Mouse (Mus musculus) MEL (cell line): ENCODE data around the gene Rab34. TPM values are rescaled to one million over a fixed set of nuclear protein-coding genes. Genes with fewer than 3 reads are reported as not detected.
A peak's percentile ranks its signal among the peaks of the same experiment; 100 is the strongest.

ENCODE experiments used
- DNase-seq: peaks from one replicate; pipeline ENCODE4 v3.0.0; 2011; ENCODE audit warnings: low read depth, low spot score
- H3K27ac ChIP-seq: 2 replicates; pipeline ENCODE4 v1.5.1; 2012; ENCODE audit warnings: low read depth, mild to moderate bottlenecking, control low read depth, low read length, moderate library complexity; ENCODE audit not compliant: control insufficient read depth
- H3K27me3 ChIP-seq, 2 experiments: fragments of 150-350 bp in 1 of 2; sonication (generic) in 1 of 2; 2 replicates each; pipeline ENCODE4 v1.6.1; 2012; ENCODE audit warnings: low read length in 2 of 2, mild to moderate bottlenecking in 2 of 2, improper control_type of control experiment in 1 of 2, moderate library complexity in 1 of 2; ENCODE audit not compliant: insufficient read depth in 2 of 2, control insufficient read depth in 1 of 2
- H3K36me3 ChIP-seq, 2 experiments: 2 replicates each; pipeline ENCODE4 v1.6.1; 2012 to 2014; ENCODE audit warnings: low read length in 2 of 2, improper control_type of control experiment in 1 of 2, inconsistent platforms in 1 of 2, mild to moderate bottlenecking in 1 of 2; ENCODE audit not compliant: insufficient read depth in 2 of 2, control insufficient read depth in 1 of 2
- H3K4me1 ChIP-seq, 2 experiments: fragments of 150-350 bp in 1 of 2; sonication (generic) in 1 of 2; 2 replicates each; pipeline ENCODE4 v1.6.1; 2012; ENCODE audit warnings: low read length in 2 of 2, improper control_type of control experiment in 1 of 2, mild to moderate bottlenecking in 1 of 2; ENCODE audit not compliant: insufficient read depth in 2 of 2, control insufficient read depth in 1 of 2
- H3K4me3 ChIP-seq, 2 experiments: fragments of 150-350 bp in 1 of 2; sonication (generic) in 1 of 2; 2 replicates each; pipeline ENCODE4 v1.5.1; 2012; ENCODE audit warnings: low read depth in 2 of 2, low read length in 2 of 2, mild to moderate bottlenecking in 2 of 2, moderate library complexity in 2 of 2, control low read depth in 1 of 2, improper control_type of control experiment in 1 of 2; ENCODE audit not compliant: control insufficient read depth in 1 of 2, insufficient read depth in 1 of 2
- H3K79me2 ChIP-seq: 2 replicates; pipeline ENCODE4 v1.6.1; 2012; ENCODE audit warnings: mild to moderate bottlenecking, low read length, moderate library complexity; ENCODE audit not compliant: control insufficient read depth, poor library complexity, insufficient read depth
- H3K9ac ChIP-seq: 2 replicates; pipeline ENCODE4 v1.6.1; 2012; ENCODE audit warnings: low read depth, mild to moderate bottlenecking, control low read depth, low read length, moderate library complexity; ENCODE audit not compliant: control insufficient read depth, poor library complexity, severe bottlenecking
- H3K9me3 ChIP-seq: fragments of 150-350 bp; sonication (generic); replicated peaks from 2 replicates; pipeline ENCODE4 v1.6.1; 2012; ENCODE audit warnings: mild to moderate bottlenecking, low read length, improper control_type of control experiment, moderate library complexity; ENCODE audit not compliant: insufficient read depth
- CHD1 ChIP-seq: IDR thresholded peaks from 2 replicates; pipeline ENCODE4 v1.6.1; 2012; ENCODE audit warnings: low read depth, mild to moderate bottlenecking, inconsistent platforms, low read length, improper control_type of control experiment
- CTCF ChIP-seq, 3 experiments: IDR thresholded peaks in 2 of 3; conservative IDR thresholded peaks in 1 of 3; 2 replicates each; pipeline ENCODE4 v1.5.1; 2011 to 2012; ENCODE audit warnings: low read length in 3 of 3, low read depth in 2 of 3, mild to moderate bottlenecking in 2 of 3, improper control_type of control experiment in 1 of 3, inconsistent platforms in 1 of 3, mixed read lengths in 1 of 3, moderate library complexity in 1 of 3; ENCODE audit not compliant: control insufficient read depth in 1 of 3, insufficient read depth in 1 of 3, poor library complexity in 1 of 3, severe bottlenecking in 1 of 3
- ELF1 ChIP-seq: IDR thresholded peaks from 2 replicates; pipeline ENCODE4 v1.6.1; 2014; ENCODE audit warnings: low read depth, mild to moderate bottlenecking, inconsistent platforms, low read length, improper control_type of control experiment, moderate library complexity
- GABPA ChIP-seq: IDR thresholded peaks from 2 replicates; pipeline ENCODE4 v1.6.1; 2012; ENCODE audit warnings: low read depth, mild to moderate bottlenecking, inconsistent platforms, low read length, improper control_type of control experiment, moderate library complexity
- HCFC1 ChIP-seq: IDR thresholded peaks from 2 replicates; pipeline ENCODE4 v1.6.1; 2012; ENCODE audit warnings: low read depth, mild to moderate bottlenecking, inconsistent platforms, low read length, improper control_type of control experiment, moderate library complexity
- MAZ ChIP-seq: IDR thresholded peaks from 2 replicates; pipeline ENCODE4 v1.6.1; 2012; ENCODE audit warnings: low read depth, mild to moderate bottlenecking, inconsistent platforms, low read length, improper control_type of control experiment
- MEF2A ChIP-seq: IDR thresholded peaks from 2 replicates; pipeline ENCODE4 v1.6.1; 2014; ENCODE audit warnings: low read depth, mild to moderate bottlenecking, inconsistent platforms, low read length, improper control_type of control experiment; ENCODE audit not compliant: poor library complexity, insufficient replicate concordance, severe bottlenecking; ENCODE audit errors: extremely low read depth
- MXI1 ChIP-seq: IDR thresholded peaks from 2 replicates; pipeline ENCODE4 v1.6.1; 2011; ENCODE audit warnings: mild to moderate bottlenecking, low read depth, low read length, improper control_type of control experiment
- MYB ChIP-seq: IDR thresholded peaks from 2 replicates; pipeline ENCODE4 v1.6.1; 2011; ENCODE audit warnings: mild to moderate bottlenecking, low read depth, low read length, improper control_type of control experiment
- MYC ChIP-seq: IDR thresholded peaks from 2 replicates; pipeline ENCODE4 v1.6.1; 2011; ENCODE audit warnings: low read depth, mild to moderate bottlenecking, low read length, improper control_type of control experiment, moderate library complexity
- NELFE ChIP-seq: IDR thresholded peaks from 2 replicates; pipeline ENCODE4 v1.6.1; 2011; ENCODE audit warnings: low read depth, low read length, improper control_type of control experiment
- POLR2A ChIP-seq, 2 experiments: IDR thresholded peaks; 2 replicates each; pipeline ENCODE4 v1.6.1; 2011 to 2012; ENCODE audit warnings: low read length in 2 of 2, mild to moderate bottlenecking in 2 of 2, control low read depth in 1 of 2, improper control_type of control experiment in 1 of 2, low read depth in 1 of 2, moderate library complexity in 1 of 2; ENCODE audit not compliant: control insufficient read depth in 1 of 2, insufficient read depth in 1 of 2, poor library complexity in 1 of 2
- POLR2AphosphoS2 ChIP-seq: IDR thresholded peaks from 2 replicates; pipeline ENCODE4 v1.6.1; 2011; ENCODE audit warnings: low read length, improper control_type of control experiment
- POLR2AphosphoS5 ChIP-seq: IDR thresholded peaks from 2 replicates; pipeline ENCODE4 v1.6.1; 2012; ENCODE audit warnings: low read depth, borderline replicate concordance, mild to moderate bottlenecking, inconsistent platforms, low read length, moderate library complexity, mixed read lengths
- RAD21 ChIP-seq: IDR thresholded peaks from 2 replicates; pipeline ENCODE4 v1.6.1; 2011; ENCODE audit warnings: mild to moderate bottlenecking, low read depth, low read length, improper control_type of control experiment
- SIN3A ChIP-seq: IDR thresholded peaks from 2 replicates; pipeline ENCODE4 v1.6.1; 2012; ENCODE audit warnings: low read length, improper control_type of control experiment, inconsistent platforms
- SMC3 ChIP-seq: IDR thresholded peaks from 2 replicates; pipeline ENCODE4 v1.6.1; 2011; ENCODE audit warnings: low read depth, low read length, improper control_type of control experiment
- TAL1 ChIP-seq: IDR thresholded peaks from 2 replicates; pipeline ENCODE4 v1.6.1; 2012; ENCODE audit warnings: mild to moderate bottlenecking, inconsistent platforms, low read length, moderate library complexity, mixed read lengths
- TBP ChIP-seq: IDR thresholded peaks from 2 replicates; pipeline ENCODE4 v1.8.0; 2011; ENCODE audit warnings: low read depth, low read length, improper control_type of control experiment
- TCF12 ChIP-seq: IDR thresholded peaks from 2 replicates; pipeline ENCODE4 v1.6.1; 2014; ENCODE audit warnings: low read depth, mild to moderate bottlenecking, inconsistent platforms, low read length, improper control_type of control experiment, moderate library complexity
- UBTF ChIP-seq: IDR thresholded peaks from 2 replicates; pipeline ENCODE4 v1.6.1; 2012; ENCODE audit warnings: low read depth, mild to moderate bottlenecking, inconsistent platforms, low read length, improper control_type of control experiment, moderate library complexity, borderline replicate concordance; ENCODE audit not compliant: insufficient read depth
- USF1 ChIP-seq: IDR thresholded peaks from 2 replicates; pipeline ENCODE4 v1.6.1; 2014; ENCODE audit warnings: low read depth, mild to moderate bottlenecking, inconsistent platforms, low read length, improper control_type of control experiment, moderate library complexity
- ZC3H11A ChIP-seq: IDR thresholded peaks from 2 replicates; pipeline ENCODE4 v1.6.1; 2012; ENCODE audit warnings: low read depth, mild to moderate bottlenecking, inconsistent platforms, low read length, improper control_type of control experiment
- ZKSCAN1 ChIP-seq: IDR thresholded peaks from 2 replicates; pipeline ENCODE4 v1.6.1; 2012; ENCODE audit warnings: low read depth, mild to moderate bottlenecking, inconsistent platforms, low read length, improper control_type of control experiment, moderate library complexity
- ZMIZ1 ChIP-seq: IDR thresholded peaks from 2 replicates; pipeline ENCODE4 v1.6.1; 2012; ENCODE audit warnings: low read depth, mild to moderate bottlenecking, inconsistent platforms, low read length, improper control_type of control experiment, moderate library complexity
- polyA plus RNA-seq, 2 experiments: library from polyadenylated mRNA; stranded (reverse) in 1 of 2; unstranded in 1 of 2; fragments of >175 nt in 1 of 2; fragments of >200 nt in 1 of 2; gene quantifications; 2 replicates each; pipeline versions ENCODE4 v1.2.1 to v1.2.4; 2012; ENCODE audit warnings: low replicate concordance in 2 of 2, low read depth in 1 of 2; ENCODE audit not compliant: insufficient read length in 2 of 2, insufficient read depth in 1 of 2, missing spikeins in 1 of 2
- total RNA-seq: library from RNA; depleted of rRNA; stranded (reverse); fragments of 300-350 nt; gene quantifications from 2 replicates; pipeline ENCODE4 v1.2.3, GENCODE M21; 2012

Rab34 gene
- total and polyA plus RNA-seq, 3 experiments, result 20.8 to 42.9 TPM; not detected in 1

- Histone ChIP-seq H3K9ac (peak within 1 kb of the TSS; percentile 89), H3K79me2 (peaks cover 13% of the 10 kb centered on the region), H3K4me3 (peak within 1 kb of the TSS; percentile 87 to 92), H3K4me1 (peaks cover 20 to 37% of the 10 kb centered on the region in 2 experiments)
- TF ChIP-seq POLR2AphosphoS5, result no peak
- TF ChIP-seq SMC3, result peak; percentile 26; the same call in 1 of the 2 replicates
- TF ChIP-seq TAL1, result no peak
- TF ChIP-seq TBP, result no peak
- 0 out of 2 replicates have a peak, but pooled peaks have one; percentile 54 for TF ChIP-seq CHD1
- TF ChIP-seq ELF1, result peak; percentile 44; the same call in 1 of the 2 replicates
- peak; percentile 76 to 95 for TF ChIP-seq POLR2A (IDR thresholded peaks at IDR 0.05; ENCODE audit: control insufficient read depth in 1 of 2, insufficient read depth in 1 of 2, low read depth in 1 of 2, low read length in 2 of 2, poor library complexity in 1 of 2)
- TF ChIP-seq MAZ, result 0 out of 2 replicates have a peak, but pooled peaks have one; percentile 72
- peak; percentile 70 for TF ChIP-seq HCFC1
- TF ChIP-seq UBTF, result 0 out of 2 replicates have a peak, but pooled peaks have one; percentile 71
- peak; percentile 49 for TF ChIP-seq TCF12
- TF ChIP-seq NELFE, result peak; percentile 80
- TF ChIP-seq MEF2A, result no peak
- peak; percentile 82 for TF ChIP-seq POLR2AphosphoS2
- TF ChIP-seq RAD21, result no peak; the same call in 1 of the 2 replicates
- TF ChIP-seq GABPA, result peak; percentile 50; the same call in 1 of the 2 replicates
- no peak for TF ChIP-seq MYB
- TF ChIP-seq MXI1, result peak; percentile 80; the same call in 1 of the 2 replicates
- peak; percentile 58 for TF ChIP-seq USF1
- no peak for TF ChIP-seq ZKSCAN1
- TF ChIP-seq MYC, result 0 out of 2 replicates have a peak, but pooled peaks have one; percentile 25
- peak in 2 of 3 experiments; percentile 34 to 65; a peak in 3 of 6 replicates for TF ChIP-seq CTCF (IDR thresholded peaks at IDR 0.05 in 2 of 3, conservative IDR thresholded peaks at IDR 0.05 in 1 of 3; ENCODE audit: control insufficient read depth in 1 of 3, insufficient read depth in 1 of 3, low read depth in 2 of 3, low read length in 3 of 3, poor library complexity in 1 of 3, severe bottlenecking in 1 of 3)
- 0 out of 2 replicates have a peak, but pooled peaks have one; percentile 7 for TF ChIP-seq ZC3H11A
- TF ChIP-seq SIN3A, result peak; percentile 47
- peak; percentile 83 for TF ChIP-seq ZMIZ1
- TF ChIP-seq, all 39 proteins: peak for 18
- H3K36me3 ChIP-seq, result peaks cover 0 to 23% of the 10 kb centered on the region in 2 experiments; a peak in 2 of 4 replicates
- DNase-seq, result peak; percentile 89
- H3K27ac ChIP-seq, result peak within 1 kb of the TSS; percentile 65
- H3K27me3 ChIP-seq, result no peaks in the 10 kb centered on the region
- no peaks in the 10 kb centered on the region for H3K9me3 ChIP-seq
Measured at GRCm38 (mm10) chr11:78164924-78165760, 23.1 kb upstream of the Rab34 start, which contains the start of gene Traf4. TSS of gene Traf4 (minus strand) at chr11:78165589.
